Mouse (Mus musculus) right cerebral cortex, postnatal 36 days (tissue): ENCODE data around the gene Chodl.

Experiments
- DNase-seq, 2 experiments: peaks; one replicate each; pipeline ENCODE4 v3.0.0; 2022; ENCODE audit warnings: low spot score in 2 of 2, mixed read lengths in 1 of 2

Chodl gene

GRCm38 (mm10) chr16:78930382-78931286 is at the start of gene Chodl:
TSS of gene Chodl (plus strand) at chr16:78930948.
- DNase-seq = no peak

- DNase-seq = no peak
Observed at GRCm38 (mm10) chr16:78922644-78923043, 8.1 kb upstream of the Chodl start.

DNA sequence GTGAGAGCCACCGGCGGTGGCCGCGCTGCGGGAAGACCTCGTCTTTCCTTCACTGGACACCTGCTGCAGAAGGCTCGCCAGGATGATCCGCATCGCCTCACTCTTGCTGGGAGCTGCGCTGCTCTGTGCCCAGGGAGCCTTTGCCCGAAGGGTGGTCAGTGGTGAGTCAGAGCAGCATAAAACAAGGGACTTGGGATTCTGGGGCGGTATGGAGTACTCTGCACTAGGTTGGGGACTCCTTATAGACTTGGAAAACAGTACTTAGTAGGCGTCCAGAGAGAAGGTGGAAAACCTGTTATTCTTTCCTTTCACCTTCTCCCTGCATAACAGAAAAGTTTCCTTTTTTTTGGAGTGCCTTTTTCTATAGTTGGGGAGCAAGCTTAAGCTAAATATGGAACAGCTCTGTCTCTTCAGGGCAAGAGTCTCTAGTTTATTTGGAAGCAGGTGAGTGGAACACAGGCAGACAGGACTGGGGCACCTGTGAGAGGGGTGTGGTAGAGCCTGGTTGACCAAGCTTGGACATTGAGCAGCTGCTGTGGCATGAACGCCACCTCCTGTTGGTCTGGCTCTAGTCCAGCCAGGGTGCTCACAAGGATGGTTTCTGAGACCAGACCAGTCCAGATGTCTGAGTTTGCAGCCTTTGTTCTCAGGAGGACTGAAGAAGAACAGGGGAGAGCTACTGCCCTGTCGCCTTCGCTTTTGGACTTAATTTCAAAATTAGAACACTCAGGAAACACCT is 708 bp downstream of the Chodl start:
- no peak for DNase-seq

DNA sequence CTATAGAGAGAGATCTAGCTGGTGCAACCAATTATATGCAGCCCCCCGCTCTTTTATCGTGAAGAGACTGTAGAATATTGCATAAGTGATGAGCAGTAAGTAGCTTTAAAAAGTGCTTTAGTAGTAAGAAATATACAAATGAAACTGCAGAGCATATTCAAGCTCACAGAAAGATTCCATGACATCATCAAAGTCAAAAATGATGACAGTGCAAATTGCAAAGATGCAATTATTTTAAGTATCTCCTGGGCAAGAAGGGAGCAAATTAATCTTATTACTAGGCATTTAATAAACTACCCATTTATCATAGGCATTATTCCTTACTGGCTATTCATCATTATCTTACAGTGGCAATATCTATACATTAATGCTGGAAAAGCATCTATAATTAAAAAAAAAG is 3.5 kb downstream of the Chodl start:
- no peak for DNase-seq

DNA sequence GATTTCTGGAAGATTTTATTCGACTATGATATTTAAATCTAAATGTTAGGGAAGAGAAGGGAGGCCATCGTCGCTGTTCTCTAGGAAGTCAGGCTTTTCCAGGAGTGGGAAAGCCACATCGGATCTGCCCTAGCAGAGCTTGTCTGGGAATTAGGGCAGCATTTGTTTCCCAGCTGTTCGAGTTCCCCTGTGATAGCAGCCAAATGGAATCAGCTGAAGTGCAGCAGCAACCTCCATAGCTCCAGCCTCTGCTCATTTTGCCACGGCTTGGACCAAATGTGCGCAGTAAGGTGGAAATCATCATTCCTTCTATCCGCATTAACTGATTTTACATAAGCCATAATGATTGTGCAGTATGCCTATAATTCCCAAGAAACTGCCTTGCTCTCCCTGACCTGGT is 7.0 kb downstream of the Chodl start:
- no peak for DNase-seq

DNA sequence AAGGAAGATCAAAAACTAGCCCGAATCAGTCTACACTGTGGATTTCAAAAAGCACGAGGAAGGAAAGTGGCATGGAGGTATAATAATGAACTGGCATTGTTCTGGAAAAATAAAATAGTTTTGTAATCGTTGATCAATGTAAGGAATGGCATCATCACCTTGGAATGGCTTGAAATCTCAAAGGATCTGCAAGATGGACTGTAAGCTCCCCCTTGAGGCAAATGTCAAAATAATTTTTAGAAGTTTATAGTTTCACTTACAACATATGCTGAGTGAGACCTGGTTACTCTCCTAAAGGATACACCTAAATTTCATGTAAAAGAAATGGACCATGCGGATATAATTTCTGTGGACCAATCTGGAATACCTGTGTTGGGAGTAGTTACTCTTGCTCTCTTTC is 19.6 kb downstream of the Chodl start:
- no peak for DNase-seq

DNA sequence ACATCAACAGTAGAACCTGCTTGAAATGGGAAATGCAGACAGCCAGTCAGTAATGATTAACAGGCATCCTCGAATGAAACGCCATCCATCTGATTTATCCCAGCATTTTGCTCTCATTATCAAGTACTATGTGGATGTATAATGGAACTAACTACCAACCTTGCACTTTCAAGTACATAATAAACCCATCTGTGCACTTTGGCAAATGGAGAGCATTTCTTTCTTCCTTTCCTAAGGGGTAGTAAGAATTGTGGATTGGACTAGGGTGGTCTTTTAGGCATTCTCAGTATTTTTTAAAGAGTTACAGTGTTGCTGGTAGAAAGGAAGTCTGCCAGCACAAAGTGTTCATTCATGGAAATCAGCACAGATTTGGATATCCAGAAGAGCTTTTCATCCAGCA is 26.7 kb downstream of the Chodl start:
- no peak for DNase-seq

DNA sequence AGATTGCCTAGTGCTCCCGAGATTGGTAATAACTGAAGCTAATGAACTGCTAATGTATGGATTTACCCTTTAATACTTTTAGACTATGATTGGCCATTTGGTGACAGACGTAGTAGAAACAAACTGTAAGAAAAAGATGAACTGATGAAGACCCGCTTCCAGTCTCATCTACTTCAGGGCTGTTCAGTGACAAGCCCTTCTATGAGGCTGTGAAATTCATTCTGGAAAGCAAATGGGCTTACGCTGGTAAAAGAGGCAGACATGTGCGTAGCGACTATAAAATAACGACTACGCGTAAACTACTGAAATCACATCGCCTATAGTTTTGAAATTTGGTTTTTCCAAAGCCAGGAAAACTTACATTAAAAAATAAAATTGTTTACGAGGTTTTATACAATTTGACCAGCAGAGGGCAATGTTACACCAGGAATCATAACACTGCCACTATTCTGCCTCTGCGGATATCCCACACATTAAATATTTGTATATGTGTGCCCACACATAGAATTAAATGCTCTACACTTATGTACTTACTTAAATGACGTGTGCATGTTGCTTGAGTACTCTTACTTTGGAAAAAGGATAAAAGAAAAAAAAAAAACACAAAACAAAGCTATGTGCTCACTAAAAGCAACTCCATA is 38.5 kb downstream of the Chodl start:
- no peak for DNase-seq

DNA sequence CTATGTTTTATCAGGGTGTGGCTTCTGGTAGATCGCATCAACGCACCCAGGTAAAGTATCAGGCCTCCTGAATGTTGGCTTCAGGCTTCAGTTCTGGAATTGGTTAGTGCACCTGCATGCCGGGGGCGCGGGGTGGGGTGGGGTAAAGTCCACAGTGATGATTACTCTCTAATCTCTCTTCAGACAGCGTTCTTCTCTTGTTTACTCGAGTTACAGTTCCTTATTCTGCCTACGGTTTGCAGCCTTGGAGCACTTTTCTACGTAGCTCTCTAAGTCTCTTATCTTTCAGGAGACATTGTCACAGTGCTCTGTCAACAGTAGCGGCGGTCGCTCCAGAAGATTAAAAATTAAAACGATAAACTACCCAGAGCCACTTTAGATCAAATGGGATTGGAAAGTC is 43.4 kb downstream of the Chodl start:
- DNase-seq = no peak

DNA sequence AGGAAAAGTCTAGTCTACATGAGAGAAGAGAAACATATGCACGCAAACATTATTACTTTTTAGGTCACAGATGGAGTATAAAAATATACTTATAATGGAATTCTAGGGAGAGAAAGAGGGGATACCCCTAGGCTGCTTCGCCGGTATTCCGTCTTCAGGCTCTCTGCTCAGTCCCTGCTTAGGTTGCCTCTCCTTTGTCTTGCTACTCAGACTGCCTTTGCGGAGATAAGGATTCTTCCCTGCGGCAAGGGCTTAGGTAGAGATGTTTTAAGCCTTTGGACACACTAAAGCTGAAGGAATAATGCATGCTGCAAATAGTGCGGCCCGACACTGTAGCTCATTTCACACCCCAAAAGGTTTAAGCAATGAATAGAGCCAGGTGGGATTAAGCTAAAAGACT is 45.6 kb downstream of the Chodl start:
- no peak for DNase-seq
